Mouse (Mus musculus) megakaryocyte, adult 5-6 weeks (primary cell): ENCODE measurements around the gene Pxt1. TPM values are rescaled to one million over a fixed set of nuclear protein-coding genes. Genes with fewer than 3 reads are reported as not detected.

Experiments used
- ATAC-seq: 2 replicates; pipeline ENCODE4 v1.8.0; 2016; ENCODE audit warnings: mild to moderate bottlenecking, inconsistent platforms; ENCODE audit not compliant: poor library complexity, severe bottlenecking
- total RNA-seq, 2 experiments: library from RNA; stranded (forward) in 1 of 2; stranded (reverse) in 1 of 2; fragments of 153-499, 151-499 nt in 1 of 2; fragments of 221-1000, 200-1000 nt in 1 of 2; gene quantifications; 2 replicates each; pipeline versions ENCODE4 v1.2.3 to v1.2.4; 2015 to 2017

Pxt1 gene
- total RNA-seq, 2 experiments from 2014 or later: 0.44 to 0.74 TPM

- peak; percentile 74 for ATAC-seq
These were observed 3.6 kb upstream of the Pxt1 start for GRCm38 (mm10) chr17:28947011-28947939.

- ATAC-seq: no peak
These were observed 841 bp upstream of the Pxt1 start for GRCm38 (mm10) chr17:28944481-28944880.

GRCm38 (mm10) chr17:28942101-28942500 lies 1.5 kb downstream of the Pxt1 start:
- ATAC-seq: peak; percentile 68

GRCm38 (mm10) chr17:28940776-28941555 lies 2.7 kb downstream of the Pxt1 start:
- ATAC-seq: peak; percentile 74

GRCm38 (mm10) chr17:28936622-28937345 lies 6.9 kb downstream of the Pxt1 start:
- peak; percentile 81 for ATAC-seq

GRCm38 (mm10) chr17:28936133-28936532 lies 7.5 kb downstream of the Pxt1 start:
- ATAC-seq: no peak

GRCm38 (mm10) chr17:28934120-28934916 lies 9.3 kb downstream of the Pxt1 start:
- no peak for ATAC-seq

GRCm38 (mm10) chr17:28932274-28932673 lies 11.4 kb downstream of the Pxt1 start:
- ATAC-seq: no peak

GRCm38 (mm10) chr17:28931436-28932211 lies 12.0 kb downstream of the Pxt1 start:
- ATAC-seq: no peak

GRCm38 (mm10) chr17:28930392-28931074 lies 13.1 kb downstream of the Pxt1 start:
- peak; percentile 74 for ATAC-seq

GRCm38 (mm10) chr17:28929369-28929768 lies 14.3 kb downstream of the Pxt1 start:
- no peak for ATAC-seq

GRCm38 (mm10) chr17:28928004-28928403 lies 15.6 kb downstream of the Pxt1 start:
- ATAC-seq: no peak

- ATAC-seq: peak; percentile 54
These were observed 16.6 kb downstream of the Pxt1 start for GRCm38 (mm10) chr17:28926866-28927635.

- ATAC-seq: peak; percentile 62
These were observed 17.3 kb downstream of the Pxt1 start for GRCm38 (mm10) chr17:28926380-28926779.

- ATAC-seq: no peak
These were observed 18.6 kb downstream of the Pxt1 start for GRCm38 (mm10) chr17:28924957-28925595.

GRCm38 (mm10) chr17:28922096-28922495 lies 21.5 kb downstream of the Pxt1 start:
- peak; percentile 65 for ATAC-seq

GRCm38 (mm10) chr17:28921086-28921485 lies 22.6 kb downstream of the Pxt1 start:
- ATAC-seq: peak; percentile 73

GRCm38 (mm10) chr17:28916520-28916919 lies 27.1 kb downstream of the Pxt1 start:
- ATAC-seq: no peak
